Mouse (Mus musculus): ENCODE data around the gene Dok7. TPM values are rescaled to one million over a fixed set of nuclear protein-coding genes. Genes with fewer than 3 reads are reported as not detected.

The Dok7 gene
- polyA plus RNA-seq, 1 experiment, result not detected

GRCm38 (mm10) chr5:35054628-35055027 lies 1.9 kb upstream of the Dok7 start:
- Histone ChIP-seq H3K27ac (ENCODE audit: insufficient read depth, low read length) (no peak overlapping the region), H3K4me3 (ENCODE audit: insufficient read depth, low read length) (no peak overlapping the region), H3K4me1 (ENCODE audit: control insufficient read depth, insufficient read depth, low read length) (no peaks in the 10 kb centered on the region)
- no peak for TF ChIP-seq CTCF (IDR thresholded peaks at IDR 0.05; ENCODE audit: borderline replicate concordance, insufficient read depth, low read length)
- TF ChIP-seq POLR2A (IDR thresholded peaks at IDR 0.05; ENCODE audit: low read depth, low read length), result no peak

GRCm38 (mm10) chr5:35055076-35055475 lies 1.5 kb upstream of the Dok7 start:
- TF ChIP-seq POLR2A (IDR thresholded peaks at IDR 0.05; ENCODE audit: low read depth, low read length) (no peak), CTCF (IDR thresholded peaks at IDR 0.05; ENCODE audit: borderline replicate concordance, insufficient read depth, low read length) (no peak)
- Histone ChIP-seq H3K27ac (ENCODE audit: insufficient read depth, low read length) (no peak overlapping the region), H3K4me3 (ENCODE audit: insufficient read depth, low read length) (no peak overlapping the region), H3K4me1 (ENCODE audit: control insufficient read depth, insufficient read depth, low read length) (no peaks in the 10 kb centered on the region)

GRCm38 (mm10) chr5:35057582-35057981 lies 1.0 kb downstream of the Dok7 start:
- Histone ChIP-seq H3K4me1 (ENCODE audit: control insufficient read depth, insufficient read depth, low read length) (no peaks in the 10 kb centered on the region), H3K27ac (ENCODE audit: insufficient read depth, low read length) (no peak overlapping the region), H3K4me3 (ENCODE audit: insufficient read depth, low read length) (no peak overlapping the region; the same call in 1 of the 2 replicates)
- no peak for TF ChIP-seq CTCF (IDR thresholded peaks at IDR 0.05; ENCODE audit: borderline replicate concordance, insufficient read depth, low read length)
- no peak for TF ChIP-seq POLR2A (IDR thresholded peaks at IDR 0.05; ENCODE audit: low read depth, low read length)

- TF ChIP-seq POLR2A (IDR thresholded peaks at IDR 0.05; ENCODE audit: low read depth, low read length) (no peak), CTCF (IDR thresholded peaks at IDR 0.05; ENCODE audit: borderline replicate concordance, insufficient read depth, low read length) (no peak)
- Histone ChIP-seq H3K27ac (ENCODE audit: insufficient read depth, low read length) (no peak overlapping the region), H3K4me3 (ENCODE audit: insufficient read depth, low read length) (no peak overlapping the region), H3K4me1 (ENCODE audit: control insufficient read depth, insufficient read depth, low read length) (no peaks in the 10 kb centered on the region)
These were observed 1.6 kb downstream of the Dok7 start for GRCm38 (mm10) chr5:35058216-35058615.

GRCm38 (mm10) chr5:35060098-35060497 lies 3.5 kb downstream of the Dok7 start:
- TF ChIP-seq POLR2A (IDR thresholded peaks at IDR 0.05; ENCODE audit: low read depth, low read length), result no peak
- TF ChIP-seq CTCF (IDR thresholded peaks at IDR 0.05; ENCODE audit: borderline replicate concordance, insufficient read depth, low read length), result no peak
- Histone ChIP-seq H3K4me3 (ENCODE audit: insufficient read depth, low read length) (no peak overlapping the region), H3K27ac (ENCODE audit: insufficient read depth, low read length) (no peak overlapping the region), H3K4me1 (ENCODE audit: control insufficient read depth, insufficient read depth, low read length) (no peaks in the 10 kb centered on the region)

GRCm38 (mm10) chr5:35069841-35070240 lies 13.3 kb downstream of the Dok7 start:
- H3K4me1 ChIP-seq (ENCODE audit: control insufficient read depth, insufficient read depth, low read length), result no peaks in the 10 kb centered on the region
- no peak overlapping the region for H3K27ac ChIP-seq (ENCODE audit: insufficient read depth, low read length)
- no peak overlapping the region for H3K4me3 ChIP-seq (ENCODE audit: insufficient read depth, low read length)
- no peak for TF ChIP-seq POLR2A (IDR thresholded peaks at IDR 0.05; ENCODE audit: low read depth, low read length)
- TF ChIP-seq CTCF (IDR thresholded peaks at IDR 0.05; ENCODE audit: borderline replicate concordance, insufficient read depth, low read length), result no peak

- H3K4me1 ChIP-seq (ENCODE audit: control insufficient read depth, insufficient read depth, low read length), result no peaks in the 10 kb centered on the region
- no peak overlapping the region for H3K27ac ChIP-seq (ENCODE audit: insufficient read depth, low read length)
- H3K4me3 ChIP-seq (ENCODE audit: insufficient read depth, low read length), result no peak overlapping the region
- TF ChIP-seq POLR2A (IDR thresholded peaks at IDR 0.05; ENCODE audit: low read depth, low read length), result no peak
- no peak for TF ChIP-seq CTCF (IDR thresholded peaks at IDR 0.05; ENCODE audit: borderline replicate concordance, insufficient read depth, low read length)
These were observed 13.7 kb downstream of the Dok7 start for GRCm38 (mm10) chr5:35070314-35070713.

GRCm38 (mm10) chr5:35070953-35071352 lies 14.4 kb downstream of the Dok7 start:
- Histone ChIP-seq H3K4me1 (ENCODE audit: control insufficient read depth, insufficient read depth, low read length) (no peaks in the 10 kb centered on the region), H3K4me3 (ENCODE audit: insufficient read depth, low read length) (no peak overlapping the region), H3K27ac (ENCODE audit: insufficient read depth, low read length) (no peak overlapping the region)
- no peak for TF ChIP-seq POLR2A (IDR thresholded peaks at IDR 0.05; ENCODE audit: low read depth, low read length)
- TF ChIP-seq CTCF (IDR thresholded peaks at IDR 0.05; ENCODE audit: borderline replicate concordance, insufficient read depth, low read length), result no peak

GRCm38 (mm10) chr5:35071855-35072254 lies 15.3 kb downstream of the Dok7 start:
- TF ChIP-seq POLR2A (IDR thresholded peaks at IDR 0.05; ENCODE audit: low read depth, low read length) (no peak), CTCF (IDR thresholded peaks at IDR 0.05; ENCODE audit: borderline replicate concordance, insufficient read depth, low read length) (no peak)
- no peak overlapping the region for H3K4me3 ChIP-seq (ENCODE audit: insufficient read depth, low read length)
- no peaks in the 10 kb centered on the region for H3K4me1 ChIP-seq (ENCODE audit: control insufficient read depth, insufficient read depth, low read length)
- H3K27ac ChIP-seq (ENCODE audit: insufficient read depth, low read length), result no peak overlapping the region

GRCm38 (mm10) chr5:35073235-35073634 lies 16.7 kb downstream of the Dok7 start:
- TF ChIP-seq CTCF (IDR thresholded peaks at IDR 0.05; ENCODE audit: borderline replicate concordance, insufficient read depth, low read length), result no peak
- no peak for TF ChIP-seq POLR2A (IDR thresholded peaks at IDR 0.05; ENCODE audit: low read depth, low read length)

GRCm38 (mm10) chr5:35073992-35074391 lies 17.4 kb downstream of the Dok7 start:
- Histone ChIP-seq H3K4me3 (ENCODE audit: insufficient read depth, low read length) (no peak overlapping the region), H3K4me1 (ENCODE audit: control insufficient read depth, insufficient read depth, low read length) (no peaks in the 10 kb centered on the region)

More at GRCm38 (mm10) chr5:35073235-35073634, 16.7 kb downstream of the Dok7 start:
- Histone ChIP-seq H3K27ac (ENCODE audit: insufficient read depth, low read length) (no peak overlapping the region), H3K4me3 (ENCODE audit: insufficient read depth, low read length) (no peak overlapping the region), H3K4me1 (ENCODE audit: control insufficient read depth, insufficient read depth, low read length) (no peaks in the 10 kb centered on the region)

More at GRCm38 (mm10) chr5:35073992-35074391, 17.4 kb downstream of the Dok7 start:
- TF ChIP-seq CTCF (IDR thresholded peaks at IDR 0.05; ENCODE audit: borderline replicate concordance, insufficient read depth, low read length), result no peak
- TF ChIP-seq POLR2A (IDR thresholded peaks at IDR 0.05; ENCODE audit: low read depth, low read length), result no peak
- no peak overlapping the region for H3K27ac ChIP-seq (ENCODE audit: insufficient read depth, low read length)
